Mouse (Mus musculus) right cerebral cortex, postnatal 36 days (tissue): Measurements from ENCODE around the gene Mfap4.

Source experiments
- DNase-seq, 2 experiments: peaks; one replicate each; pipeline ENCODE4 v3.0.0; 2022; ENCODE audit warnings: low spot score in 2 of 2, mixed read lengths in 1 of 2

The Mfap4 gene

DNA sequence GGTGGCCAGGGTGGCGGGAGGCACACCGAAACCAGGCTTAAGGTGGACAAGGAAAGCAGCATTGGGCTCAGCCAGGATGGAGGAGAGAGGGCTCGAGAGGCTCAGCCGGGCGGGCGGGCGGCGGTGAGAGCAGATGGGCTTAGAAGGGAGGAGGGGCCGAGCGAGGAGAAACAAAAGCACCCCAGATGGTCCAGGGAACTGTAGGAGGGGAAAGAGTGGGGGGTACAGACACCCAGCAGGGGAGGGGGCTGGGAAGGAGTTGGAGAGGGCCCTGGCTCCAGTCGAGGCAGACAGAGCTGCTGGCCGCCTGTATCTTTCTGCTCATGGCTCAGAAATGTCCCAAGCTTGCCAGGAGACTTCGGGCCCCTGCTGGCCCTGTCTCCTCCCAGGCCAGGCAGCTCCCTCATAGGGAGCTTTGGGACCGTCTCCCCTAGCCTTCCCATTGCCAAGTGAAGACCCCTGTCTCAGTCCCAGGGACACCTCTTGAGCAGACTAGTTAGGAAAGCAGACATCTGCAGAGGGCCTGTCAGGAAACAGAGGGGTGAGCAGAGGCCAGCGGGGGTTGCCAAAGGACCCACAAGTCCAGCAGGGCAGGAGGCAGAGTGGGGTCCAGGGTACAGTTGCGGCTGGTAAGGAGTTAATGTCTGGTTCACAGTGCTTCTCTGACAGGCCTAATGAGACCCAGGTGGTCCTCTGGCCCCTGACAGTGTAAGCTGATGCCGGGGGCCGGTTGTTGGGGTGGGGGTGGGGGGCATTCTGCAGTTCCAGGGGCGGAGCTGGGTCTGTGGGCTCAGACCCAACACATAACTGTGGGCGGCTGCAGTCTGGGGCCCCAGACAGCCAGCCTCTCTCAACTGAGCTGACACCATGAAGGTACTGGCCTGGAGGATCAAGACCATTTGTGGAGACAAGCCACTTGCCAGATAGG is at the start of gene Mfap4:
TSS of gene Mfap4 (plus strand) at position 819 of the 928 bp plus-strand sequence.
- DNase-seq = peak; percentile 44 to 62

DNA sequence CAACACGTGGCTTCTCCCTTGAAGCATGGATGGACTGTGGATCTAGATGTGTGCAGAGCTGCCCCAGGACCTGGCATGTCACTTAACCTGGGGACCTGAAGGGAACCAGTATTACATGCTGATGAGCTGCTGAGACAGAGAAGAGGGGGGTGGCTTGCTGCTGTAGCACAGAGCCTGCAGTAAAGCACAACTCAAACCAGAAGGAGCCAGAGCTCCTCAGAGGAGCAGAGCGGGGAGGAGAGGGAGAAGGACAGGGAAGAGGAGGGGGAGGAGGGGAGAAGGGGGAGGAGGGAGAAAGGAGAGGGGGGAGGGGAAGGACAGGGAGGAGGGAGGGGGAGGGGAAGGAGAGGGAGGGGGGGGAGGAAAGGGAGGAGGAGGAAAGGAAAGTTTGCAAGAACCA is 48.9 kb upstream of the Mfap4 start:
- no peak for DNase-seq

DNA sequence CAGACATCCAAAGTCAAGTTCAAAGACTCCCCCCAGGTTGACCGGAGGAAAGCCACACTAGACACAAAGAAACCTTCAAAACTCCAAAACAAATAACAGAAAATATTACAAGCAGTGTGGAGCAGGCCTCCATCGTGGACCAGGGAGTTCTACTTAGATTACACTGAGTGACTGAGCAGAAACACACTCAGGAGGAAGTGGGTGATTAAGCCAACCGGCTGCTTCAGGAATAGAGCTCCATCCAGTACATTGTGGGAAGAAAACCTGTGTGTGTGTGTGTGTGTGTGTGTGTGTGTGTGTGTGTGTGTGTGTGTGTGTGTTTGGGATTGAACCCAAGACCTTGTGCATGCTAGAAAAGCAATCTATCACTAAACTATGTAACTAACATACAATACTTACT is 46.1 kb upstream of the Mfap4 start:
- no peak for DNase-seq

DNA sequence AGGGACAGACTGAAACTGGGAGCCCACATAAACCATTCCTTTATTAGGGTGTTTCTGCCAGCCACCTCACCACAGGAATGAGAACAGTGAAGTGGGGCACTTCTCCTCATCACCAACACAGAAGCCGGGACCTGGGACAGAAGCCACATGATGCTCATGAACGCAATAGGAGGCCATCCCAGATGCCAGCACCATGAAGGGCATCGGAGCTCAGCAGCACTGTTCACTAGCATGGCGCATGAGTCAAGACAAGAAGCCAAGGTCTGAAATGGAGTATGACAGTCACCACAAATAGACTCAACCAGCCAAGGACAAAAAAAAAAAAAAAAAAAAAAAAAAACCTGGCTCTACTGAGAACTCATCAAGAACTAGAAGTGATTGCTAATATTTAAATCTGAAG is 44.8 kb upstream of the Mfap4 start:
- DNase-seq = no peak

DNA sequence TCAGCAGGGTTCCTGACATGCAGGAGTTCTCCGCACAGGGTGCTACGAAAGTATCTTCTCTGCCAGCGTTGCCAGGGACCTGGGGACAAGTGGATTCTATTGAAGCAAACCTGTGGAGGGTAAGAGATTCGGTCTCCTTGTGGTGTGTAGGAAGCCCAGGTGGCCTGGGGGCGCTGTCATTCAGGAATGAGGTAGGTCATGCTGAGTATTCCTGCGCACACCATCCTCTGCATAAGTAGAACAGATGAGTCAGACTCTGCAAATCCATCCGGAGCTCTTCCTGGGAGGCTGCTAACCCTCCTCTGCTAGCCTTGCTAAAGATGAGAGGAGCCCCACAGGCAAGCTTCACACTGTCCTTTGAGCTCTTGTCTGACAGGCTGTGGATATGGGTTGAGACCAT is 43.6 kb upstream of the Mfap4 start:
- DNase-seq = peak; percentile 61 to 62

DNA sequence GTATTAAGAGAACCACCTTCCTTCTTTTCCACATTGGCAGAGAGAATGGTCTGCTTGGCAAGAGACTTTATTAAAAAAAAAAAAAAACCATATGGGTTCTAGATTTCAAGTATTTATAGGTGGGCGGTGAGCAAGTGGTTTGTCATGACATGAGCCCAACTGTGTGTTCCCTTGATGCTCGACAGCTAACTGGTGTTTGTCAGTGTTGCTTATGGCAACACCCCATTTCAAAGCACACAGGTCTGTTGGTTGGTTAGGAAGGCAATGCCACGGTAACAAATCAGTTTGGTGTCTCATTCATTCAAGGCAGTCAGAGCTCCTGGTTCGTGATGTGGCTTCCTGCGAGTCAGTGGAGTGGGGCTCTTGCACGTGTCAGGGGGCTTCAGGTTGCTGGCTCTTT is 41.4 kb upstream of the Mfap4 start:
- no peak for DNase-seq

DNA sequence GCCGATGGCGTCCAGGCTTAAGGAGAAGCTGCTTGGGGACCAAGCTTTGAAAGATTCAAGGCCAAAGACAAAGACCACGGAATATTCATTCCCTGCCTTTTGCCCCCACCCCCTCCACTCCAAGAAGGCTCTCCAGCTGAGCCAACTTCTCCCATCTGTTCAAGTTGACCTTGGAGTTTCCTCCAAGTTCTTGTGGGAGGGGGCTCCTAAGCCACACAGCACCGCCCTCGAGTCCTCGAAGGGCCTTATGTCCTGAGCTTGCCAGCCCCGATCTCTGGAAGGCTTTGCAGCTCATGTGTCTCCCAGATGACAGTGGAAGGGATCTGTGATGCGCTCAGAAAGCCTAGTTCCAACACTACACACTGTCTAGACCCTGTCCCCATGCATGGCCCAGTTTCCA is 37.9 kb upstream of the Mfap4 start:
- no peak for DNase-seq

DNA sequence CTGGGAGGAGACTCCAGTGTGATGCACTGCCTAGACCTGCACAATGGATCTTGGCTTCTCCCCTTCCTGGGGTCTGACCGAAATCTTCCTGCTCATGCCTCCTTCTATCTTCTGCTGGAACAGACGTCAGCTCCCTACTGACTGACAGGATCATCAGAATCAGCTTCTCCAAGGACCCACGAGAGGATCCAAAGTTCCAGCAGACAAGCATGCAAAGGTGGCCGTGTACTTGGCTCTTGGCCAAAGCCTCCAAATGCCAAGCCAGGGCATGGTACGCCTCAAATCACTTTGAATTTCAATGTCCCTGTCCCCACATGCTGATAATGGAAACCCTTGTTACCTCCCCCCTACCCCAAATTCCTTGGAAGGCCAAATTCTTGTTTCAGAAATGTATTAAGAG is 37.2 kb upstream of the Mfap4 start:
- DNase-seq = no peak

DNA sequence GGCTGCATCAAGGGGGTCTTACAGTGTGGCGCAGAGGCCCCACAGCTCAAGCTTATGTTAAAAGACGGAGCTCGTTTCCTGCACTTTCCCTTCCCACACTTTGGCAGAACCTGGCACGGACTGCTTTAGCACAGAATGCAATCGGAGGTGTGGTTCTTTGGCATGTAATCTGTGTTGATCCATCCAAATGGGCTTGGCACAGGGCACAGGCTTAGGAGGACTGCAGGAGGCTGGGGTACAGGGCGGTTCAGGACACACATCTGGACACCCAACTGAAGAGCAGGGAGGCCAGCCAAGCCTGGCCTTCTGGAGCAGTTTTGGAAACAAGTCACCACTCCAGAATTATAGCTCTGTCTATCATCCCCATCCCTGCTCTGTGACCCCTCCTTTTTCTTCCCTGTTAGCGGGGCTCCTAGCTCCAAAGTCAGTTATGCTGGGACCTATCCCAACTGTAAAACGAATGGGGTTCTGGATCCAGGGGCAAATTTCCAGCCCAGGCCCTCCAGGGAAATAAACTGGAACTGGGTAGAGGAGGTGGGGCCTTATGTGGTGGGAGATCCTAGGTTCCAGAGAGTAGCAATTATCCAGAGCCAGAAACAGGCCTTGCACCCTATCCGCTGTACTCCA is 36.5 kb upstream of the Mfap4 start:
- no peak for DNase-seq

DNA sequence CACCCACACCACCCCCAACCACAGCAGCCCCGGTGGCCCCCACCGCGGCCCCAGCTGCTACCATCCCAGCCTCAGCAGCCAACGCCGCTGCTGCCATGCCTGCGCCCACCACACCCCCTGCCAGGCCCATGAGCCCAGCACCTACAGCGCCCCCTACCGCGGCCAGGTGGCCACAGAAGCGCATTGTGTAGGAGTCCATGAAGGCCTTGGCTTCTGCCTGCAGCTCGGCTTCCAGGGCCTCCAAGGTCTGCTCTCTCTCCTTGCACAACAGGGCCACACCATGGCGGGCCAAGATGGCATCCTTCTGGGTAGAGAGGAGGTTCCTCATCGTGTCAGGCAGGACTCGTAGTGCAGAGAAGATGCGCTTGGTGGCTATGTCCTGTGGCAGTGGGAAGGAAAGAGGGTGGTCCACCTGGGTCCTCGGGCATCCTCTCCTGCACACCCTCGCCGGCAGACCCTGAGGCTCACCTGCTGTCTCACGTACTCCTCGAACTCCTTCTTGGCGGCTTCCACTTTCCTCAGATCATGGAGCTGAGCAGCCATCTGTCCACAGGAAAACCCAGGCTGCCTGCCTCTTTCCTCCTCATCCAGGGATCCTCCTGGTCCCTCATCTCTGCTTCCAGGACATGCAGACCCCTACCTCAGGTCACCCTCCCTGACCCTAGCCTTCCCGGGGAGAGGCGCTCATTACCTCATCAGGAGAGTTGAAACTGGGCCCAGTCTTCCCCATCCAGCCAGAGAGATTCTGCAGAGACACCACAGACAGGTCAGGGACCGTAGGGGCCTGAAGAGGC is 35.5 kb upstream of the Mfap4 start:
- no peak for DNase-seq

DNA sequence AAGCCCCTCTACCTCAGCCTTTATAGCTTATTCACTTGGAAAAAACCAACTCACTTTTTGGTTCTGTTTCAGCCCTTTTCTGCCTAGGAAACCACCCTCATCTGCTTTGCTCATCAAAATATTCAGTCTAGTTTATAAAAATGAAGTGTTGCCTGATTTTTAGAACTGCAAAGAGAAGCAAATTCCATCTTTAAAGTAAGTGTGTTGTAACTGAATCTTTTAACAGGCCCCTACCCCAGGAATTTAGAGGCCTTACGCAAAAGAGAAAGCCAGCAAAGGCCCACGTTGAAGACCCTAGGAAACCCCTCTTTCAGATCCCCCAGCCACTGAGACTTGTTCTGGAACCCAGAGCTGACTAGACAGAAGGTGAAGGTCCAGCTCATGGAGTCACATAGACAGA is 21.2 kb upstream of the Mfap4 start:
- no peak for DNase-seq

DNA sequence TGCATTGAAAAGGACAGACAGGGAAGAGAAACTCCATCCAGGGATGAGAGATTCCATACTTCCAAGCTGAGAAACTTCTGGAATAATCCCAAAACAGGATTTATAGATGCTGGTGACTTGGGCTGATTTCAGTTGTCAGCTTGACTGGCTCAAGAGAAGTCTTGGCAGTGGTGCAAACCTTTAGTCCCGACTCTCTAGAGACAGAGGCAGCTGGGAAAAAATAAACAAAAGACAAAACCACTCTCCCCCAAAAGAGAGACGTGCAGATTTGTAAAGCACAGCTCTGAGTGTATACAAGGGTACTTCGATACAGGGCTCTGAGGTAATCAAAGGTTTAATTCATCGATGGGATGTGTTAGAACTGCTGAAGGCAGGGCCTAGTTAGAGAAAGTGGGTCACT is 19.8 kb upstream of the Mfap4 start:
- no peak for DNase-seq

DNA sequence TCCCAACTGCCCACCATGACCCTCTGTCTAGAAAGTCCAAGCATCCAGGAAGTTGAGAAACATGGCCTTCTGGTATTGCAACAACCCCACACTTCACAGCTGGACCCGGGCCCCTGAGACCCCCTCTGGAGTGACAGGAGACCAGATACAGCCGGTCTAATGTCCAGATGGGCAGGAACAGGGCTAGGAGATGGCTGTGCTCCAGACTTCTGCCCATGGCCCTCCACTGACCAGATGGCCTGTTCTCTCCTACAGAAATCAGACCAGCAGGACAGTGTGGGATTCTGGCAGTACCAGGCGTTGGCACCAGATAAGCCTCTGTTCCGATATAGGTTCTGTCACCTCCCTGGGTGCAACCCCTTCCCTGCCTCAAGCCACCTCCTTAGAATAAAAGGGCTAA is 16.7 kb upstream of the Mfap4 start:
- no peak for DNase-seq

DNA sequence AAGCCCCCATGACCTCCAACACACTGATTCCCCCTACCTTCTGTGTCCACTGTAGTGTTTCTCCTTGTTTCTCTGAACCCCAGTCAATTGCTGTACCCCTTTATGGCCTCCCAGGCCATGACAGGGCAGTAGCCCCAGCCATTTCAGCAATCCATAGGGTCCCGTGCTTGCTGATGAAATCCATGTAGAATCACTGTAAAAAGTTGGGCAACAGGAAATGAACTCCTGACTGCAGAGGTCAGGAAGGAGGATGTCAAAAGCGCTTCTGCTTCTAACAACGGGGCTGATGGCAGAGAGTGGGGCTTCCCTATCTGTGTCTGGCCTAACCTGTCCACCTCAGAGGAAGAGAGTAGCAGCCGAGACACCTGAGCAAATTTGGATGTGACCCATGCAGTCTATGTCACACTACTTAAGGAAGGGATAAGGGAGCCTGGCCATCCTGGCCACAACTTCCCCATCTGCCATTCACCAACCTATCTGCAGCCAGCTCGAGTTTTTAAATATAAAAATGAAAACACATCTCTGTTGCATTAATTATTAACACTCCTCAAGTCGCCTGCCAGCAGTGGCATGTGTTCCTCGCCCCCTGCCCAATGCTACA is 15.8 kb upstream of the Mfap4 start:
- DNase-seq = no peak

DNA sequence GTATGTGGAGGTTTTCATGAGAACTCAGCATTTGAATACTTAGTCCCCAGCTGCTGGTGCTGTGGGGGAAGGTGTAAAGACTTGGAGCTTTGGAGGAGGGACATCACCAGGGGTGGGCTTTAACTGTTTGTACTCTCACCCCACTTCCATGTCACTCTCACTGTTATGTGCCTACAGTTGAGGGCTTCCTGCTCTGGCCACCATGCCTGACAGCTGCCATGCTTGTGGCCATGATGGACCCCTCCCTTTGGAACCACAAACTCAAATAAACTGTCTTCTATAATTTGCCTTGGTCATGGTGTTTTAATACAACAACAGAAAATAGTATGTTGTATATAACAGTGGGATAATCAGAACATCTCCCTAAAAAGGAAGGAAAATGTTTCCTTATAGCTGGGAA is 14.4 kb upstream of the Mfap4 start:
- no peak for DNase-seq

DNA sequence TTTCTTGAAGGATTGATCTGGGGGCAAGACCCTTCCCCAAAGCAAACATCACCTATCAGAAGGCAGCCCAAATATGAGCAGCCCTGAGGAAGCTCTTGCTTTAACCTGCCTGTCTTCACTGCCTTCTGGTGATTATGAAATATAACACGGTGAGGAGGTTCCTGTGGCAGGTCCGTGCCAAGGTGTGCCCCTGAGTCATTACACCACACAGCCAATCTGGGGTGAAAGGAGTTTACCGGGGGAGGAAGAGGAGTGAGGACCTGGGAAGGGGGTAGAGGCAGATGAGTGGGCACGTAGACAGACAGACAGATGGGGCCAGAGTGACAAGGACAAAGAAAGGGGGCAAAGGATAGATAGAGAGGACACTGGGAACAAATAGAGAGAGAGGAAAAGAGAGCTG is 11.6 kb upstream of the Mfap4 start:
- no peak for DNase-seq

DNA sequence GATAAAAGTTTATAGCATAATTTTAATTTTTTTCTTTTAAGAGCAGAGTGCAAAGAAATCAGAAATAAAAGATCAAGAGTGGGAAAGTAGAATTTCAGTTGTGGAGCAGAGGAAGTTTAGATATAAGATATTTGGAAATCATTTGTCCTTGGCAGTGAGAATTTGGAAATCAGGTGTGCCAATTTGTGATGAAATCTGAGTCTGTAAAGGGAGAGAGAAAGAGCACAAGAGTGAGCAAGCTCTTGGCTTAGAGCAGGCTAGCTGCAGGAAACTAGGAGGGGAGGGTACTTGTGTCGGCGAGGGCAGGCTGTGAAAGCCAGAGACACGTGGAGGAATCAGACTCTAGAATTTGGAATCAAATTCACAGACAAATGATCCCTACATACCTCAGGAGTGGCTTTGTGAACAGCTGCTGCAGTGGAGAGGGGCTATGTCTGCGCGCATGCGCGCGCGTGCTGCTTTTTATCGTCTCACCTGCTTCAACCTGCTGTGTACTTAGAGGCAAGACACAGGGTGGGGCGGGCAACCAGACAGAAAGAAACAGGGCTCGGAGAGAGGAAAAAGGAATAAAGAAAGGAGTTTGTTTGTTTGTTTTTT is 8.3 kb upstream of the Mfap4 start:
- DNase-seq = no peak

DNA sequence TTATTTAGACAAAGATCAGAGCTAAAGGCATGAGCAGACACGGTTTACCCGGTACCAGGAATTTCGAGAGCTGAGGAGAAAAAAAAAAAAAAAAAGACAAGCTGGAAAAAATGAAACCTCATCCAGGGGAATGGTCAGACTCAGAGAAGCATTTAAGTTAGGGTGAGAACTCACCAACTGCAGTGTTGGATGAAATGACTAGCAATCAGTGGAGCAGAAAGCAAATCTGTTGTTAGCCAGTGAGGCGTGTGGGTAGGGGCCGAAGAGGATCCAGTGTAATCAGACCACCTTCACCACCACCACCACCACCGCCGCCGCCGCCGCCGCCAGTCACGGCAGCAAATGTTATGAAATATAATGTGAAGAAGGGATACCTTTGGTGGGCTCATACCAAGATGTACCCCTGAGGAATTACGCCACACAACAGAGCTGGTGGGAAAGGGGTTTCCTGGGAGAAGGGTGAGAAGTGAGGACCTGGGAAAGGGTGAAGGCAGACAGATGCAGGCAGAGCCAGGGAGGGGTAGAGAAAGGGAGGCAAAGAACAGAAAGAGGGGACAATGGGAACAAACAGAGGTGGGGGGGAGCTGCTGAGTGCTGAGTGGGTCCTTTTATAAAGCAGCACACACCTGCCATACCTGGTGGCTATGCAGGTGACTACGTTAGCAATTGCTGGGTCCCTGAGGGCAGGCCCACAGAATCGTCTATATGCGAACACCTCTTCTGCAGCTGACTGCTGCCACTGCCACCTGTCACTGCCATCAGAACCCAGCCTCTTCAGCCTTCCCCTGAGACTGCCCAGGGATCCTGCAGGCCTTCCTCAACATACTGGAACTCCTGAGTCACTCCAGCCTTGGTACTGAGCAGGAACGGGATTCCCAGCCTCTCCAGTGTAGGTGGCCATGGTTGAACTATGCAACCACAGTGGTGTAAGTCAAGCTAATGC is 7.4 kb upstream of the Mfap4 start:
- no peak for DNase-seq

DNA sequence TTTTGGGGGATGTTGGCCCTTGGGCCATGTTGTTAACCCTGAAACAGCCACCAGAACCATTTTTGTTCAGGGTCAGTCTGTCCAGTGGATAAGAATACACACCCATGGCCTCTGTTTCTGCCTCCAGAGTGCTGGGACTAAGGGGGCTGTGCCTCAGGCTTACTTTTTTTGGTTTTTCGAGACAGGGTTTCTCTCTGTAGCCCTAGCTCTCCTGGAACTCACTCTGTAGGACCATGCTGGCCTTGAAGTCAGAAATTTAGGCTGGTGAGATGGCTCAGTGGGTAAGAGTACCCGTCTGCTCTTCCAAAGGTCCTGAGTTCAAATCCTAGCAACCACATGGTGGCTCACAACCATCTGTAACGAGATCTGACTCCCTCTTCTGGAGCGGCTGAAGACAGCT is 6.4 kb upstream of the Mfap4 start:
- DNase-seq = no peak

DNA sequence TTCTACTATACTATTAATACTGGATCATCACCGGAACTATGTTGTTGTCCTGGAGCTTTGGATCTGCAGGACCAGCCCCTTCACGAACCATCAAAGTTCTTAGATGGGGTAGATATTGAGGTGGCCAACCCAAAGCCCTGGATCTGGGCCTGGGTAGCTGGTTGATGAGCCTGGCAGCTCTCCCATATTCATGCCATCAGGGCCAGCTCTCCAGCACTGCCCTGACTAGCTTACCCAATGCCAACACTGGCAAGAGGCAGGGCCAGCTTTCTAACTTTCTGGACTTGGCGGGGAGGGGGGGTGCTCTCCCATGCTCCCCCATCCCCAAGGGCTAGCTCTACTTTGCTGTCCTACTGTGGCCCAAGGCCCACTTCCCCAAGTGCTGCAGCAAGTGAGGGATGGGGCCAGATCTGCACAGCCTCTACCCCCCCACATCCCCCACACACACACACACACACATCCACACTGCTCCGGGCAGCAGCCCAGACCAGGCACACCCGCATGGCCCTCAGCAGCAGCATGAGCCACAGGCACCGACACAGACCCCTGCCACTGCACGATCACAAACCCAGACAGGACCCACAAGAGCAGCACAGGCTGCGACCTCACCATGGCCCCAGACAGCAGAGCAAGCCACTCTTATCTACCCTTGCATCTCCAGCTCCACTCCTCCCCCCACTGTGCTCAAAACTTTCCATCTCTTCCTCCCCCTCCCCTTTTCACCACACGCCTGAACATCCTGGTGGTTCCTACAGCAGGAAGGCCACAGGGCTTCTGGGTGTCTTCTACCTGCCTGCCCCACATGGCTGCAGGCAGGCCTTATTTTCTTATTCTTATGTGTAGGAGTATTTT is 3.8 kb upstream of the Mfap4 start:
- DNase-seq = no peak
